ENCODE assay signal across 8 mouse cellular contexts in genomic region chr4:134292067-134292466, GRCm38 (mm10). TPM values are rescaled to one million over a fixed set of nuclear protein-coding genes. Genes with fewer than 3 reads are reported as not detected.
DNase-seq lines count a peak whose midpoint lies in the region; ATAC-seq and TF ChIP-seq lines count a peak whose summit lies in the region.

No protein-coding gene starts in this region.

- H3K4me1 ChIP-seq in hindbrain, embryonic 14.5 days (replicated peaks; ENCODE audit: control insufficient read depth, insufficient read depth, low read length): peaks cover 10% of the 10 kb centered on the region
- H3K4me1 ChIP-seq in hindbrain, embryonic 16.5 days (ENCODE audit: control insufficient read depth, insufficient read depth, low read depth, low read length): peaks cover 7% of the 10 kb centered on the region
- H3K4me1 ChIP-seq in heart, embryonic 10.5 days: peaks cover 51% of the 10 kb centered on the region
- H3K4me1 ChIP-seq in midbrain, postnatal 0 days (ENCODE audit: insufficient read depth, low read length): no peaks in the 10 kb centered on the region
- H3K4me1 ChIP-seq in stomach, postnatal 0 days (replicated peaks; ENCODE audit: control insufficient read depth, insufficient read depth): 0 out of 2 replicates have a peak, but pooled peaks cover 3% of the 10 kb centered on the region

- no peak overlapping the region for H3K9ac ChIP-seq in hindbrain, embryonic 14.5 days
- no peak overlapping the region for H3K9ac ChIP-seq in hindbrain, embryonic 16.5 days (ENCODE audit: low read depth, low read length)
- no peak overlapping the region for H3K9ac ChIP-seq in midbrain, postnatal 0 days (replicated peaks; ENCODE audit: low read length, poor library complexity, severe bottlenecking)
- H3K9ac ChIP-seq in stomach, postnatal 0 days (ENCODE audit: low read length): no peak overlapping the region

- TF ChIP-seq EP300 in stomach, postnatal 0 days (optimal IDR thresholded peaks at IDR 0.05): no peak

- H3K9me3 ChIP-seq in hindbrain, embryonic 14.5 days (ENCODE audit: control insufficient read depth, low read length): 0 out of 2 replicates have a peak, but pooled peaks cover 3% of the 10 kb centered on the region
- H3K9me3 ChIP-seq in hindbrain, embryonic 16.5 days (ENCODE audit: control insufficient read depth, low read length): no peaks in the 10 kb centered on the region
- no peaks in the 10 kb centered on the region for H3K9me3 ChIP-seq in heart, embryonic 10.5 days
- no peaks in the 10 kb centered on the region for H3K9me3 ChIP-seq in midbrain, postnatal 0 days (ENCODE audit: low read length)
- H3K9me3 ChIP-seq in stomach, postnatal 0 days (ENCODE audit: control insufficient read depth, low read length): no peaks in the 10 kb centered on the region

- H3K4me2 ChIP-seq in hindbrain, embryonic 14.5 days (replicated peaks): no peak overlapping the region
- no peak overlapping the region for H3K4me2 ChIP-seq in hindbrain, embryonic 16.5 days (ENCODE audit: low read length)
- H3K4me2 ChIP-seq in midbrain, postnatal 0 days (ENCODE audit: low read depth, low read length, poor library complexity, severe bottlenecking): no peak overlapping the region
- H3K4me2 ChIP-seq in stomach, postnatal 0 days (replicated peaks; ENCODE audit: low read depth): no peak overlapping the region

- peak; percentile 92 for TF ChIP-seq CTCF in midbrain, postnatal 0 days (IDR thresholded peaks at IDR 0.05)
- TF ChIP-seq CTCF in stomach, postnatal 0 days (IDR thresholded peaks at IDR 0.05; ENCODE audit: low read depth): peak; percentile 95

- no peaks in the 10 kb centered on the region for H3K36me3 ChIP-seq in hindbrain, embryonic 14.5 days (replicated peaks; ENCODE audit: control insufficient read depth, insufficient read depth)
- H3K36me3 ChIP-seq in hindbrain, embryonic 16.5 days (ENCODE audit: control insufficient read depth, insufficient read depth, low read length): no peaks in the 10 kb centered on the region
- no peaks in the 10 kb centered on the region for H3K36me3 ChIP-seq in heart, embryonic 10.5 days
- H3K36me3 ChIP-seq in midbrain, postnatal 0 days (ENCODE audit: insufficient read depth, low read length): no peaks in the 10 kb centered on the region
- no peaks in the 10 kb centered on the region for H3K36me3 ChIP-seq in stomach, postnatal 0 days (ENCODE audit: control insufficient read depth, insufficient read depth, low read length)

- H3K27ac ChIP-seq in hindbrain, embryonic 14.5 days: no peak overlapping the region
- no peak overlapping the region for H3K27ac ChIP-seq in hindbrain, embryonic 16.5 days (ENCODE audit: low read depth, low read length)
- H3K27ac ChIP-seq in heart, embryonic 10.5 days: peak overlapping the region; percentile 86; the same call in 1 of the 2 replicates
- H3K27ac ChIP-seq in midbrain, postnatal 0 days (ENCODE audit: low read depth, low read length): no peak overlapping the region
- H3K27ac ChIP-seq in stomach, postnatal 0 days (replicated peaks): no peak overlapping the region

- no peaks in the 10 kb centered on the region for H3K27me3 ChIP-seq in hindbrain, embryonic 14.5 days (ENCODE audit: control insufficient read depth, insufficient read depth, low read length)
- H3K27me3 ChIP-seq in hindbrain, embryonic 16.5 days (replicated peaks; ENCODE audit: control insufficient read depth, insufficient read depth, low read length): no peaks in the 10 kb centered on the region
- 0 out of 2 replicates have a peak, but pooled peaks cover 4% of the 10 kb centered on the region for H3K27me3 ChIP-seq in heart, embryonic 10.5 days (ENCODE audit: insufficient read depth, poor library complexity, severe bottlenecking)
- H3K27me3 ChIP-seq in midbrain, postnatal 0 days (ENCODE audit: insufficient read depth, low read length): no peaks in the 10 kb centered on the region
- no peaks in the 10 kb centered on the region for H3K27me3 ChIP-seq in stomach, postnatal 0 days (ENCODE audit: control insufficient read depth, insufficient read depth, low read length)

- 22% methylated on average over 7 of the region's 7 CpGs for WGBS in hindbrain, embryonic 14.5 days
- 22% methylated on average over 7 of the region's 7 CpGs for WGBS in hindbrain, embryonic 16.5 days
- 28% methylated on average over 7 of the region's 7 CpGs for WGBS in heart, embryonic 10.5 days
- WGBS in midbrain, postnatal 0 days: 19% methylated on average over 7 of the region's 7 CpGs
- WGBS in stomach, postnatal 0 days: 14% methylated on average over 7 of the region's 7 CpGs

- no peak overlapping the region for H3K4me3 ChIP-seq in hindbrain, embryonic 14.5 days (replicated peaks; ENCODE audit: low read length)
- no peak overlapping the region for H3K4me3 ChIP-seq in hindbrain, embryonic 16.5 days (ENCODE audit: low read length)
- H3K4me3 ChIP-seq in heart, embryonic 10.5 days: no peak overlapping the region
- H3K4me3 ChIP-seq in midbrain, postnatal 0 days (ENCODE audit: low read depth, low read length): no peak overlapping the region
- H3K4me3 ChIP-seq in stomach, postnatal 0 days (ENCODE audit: low read depth, low read length): no peak overlapping the region

- ATAC-seq in hindbrain, embryonic 14.5 days (ENCODE audit: low FRiP score): no peak
- ATAC-seq in hindbrain, embryonic 16.5 days: no peak
- ATAC-seq in midbrain, postnatal 0 days (ENCODE audit: low FRiP score): no peak
- no peak for ATAC-seq in stomach, postnatal 0 days (ENCODE audit: low FRiP score, low TSS enrichment)

- DNase-seq in hindbrain, embryonic 14.5 days (ENCODE audit: low spot score): peak; percentile 86
- DNase-seq in T-cell, adult 2 months (ENCODE audit: low spot score): peak; percentile 77
- peak; percentile 79 to 80 for DNase-seq in cerebellum, postnatal 36 days
- peak; percentile 91 for DNase-seq in heart, embryonic 10.5 days (ENCODE audit: low spot score)
- peak; percentile 51 to 71 for DNase-seq in layer of hippocampus, postnatal 14 days (ENCODE audit: low spot score in 2 of 2)
- peak; percentile 81 for DNase-seq in midbrain, postnatal 0 days (ENCODE audit: low spot score)
- DNase-seq in stomach, postnatal 0 days (ENCODE audit: low spot score): peak; percentile 88

RNA-seq across cellular contexts. Expression of gene Pdik1l, which starts 4.4 kb away (rescaled TPM):
- 38.5 and 45.1 TPM in 2 replicates for polyA plus RNA-seq in hindbrain, embryonic 14.5 days (2014; fragmentation: Nextera tagmentation; extraction: Ambion mirVana)
- polyA plus RNA-seq in hindbrain, embryonic 16.5 days (2015; fragmentation: Nextera tagmentation; extraction: Ambion mirVana): 32.5 and 36.1 TPM in 2 replicates
- 15.8 and 18.2 TPM in 2 replicates for polyA plus RNA-seq in heart, embryonic 10.5 days (2016; fragmentation: Nextera tagmentation; extraction: Ambion mirVana)
- 10 to 100 TPM; 21.5 to 21.9 TPM for total RNA-seq in layer of hippocampus, postnatal 14 days (2021)
- total RNA-seq in midbrain, postnatal 0 days (2014; rRNA removed): 44.8 and 49.7 TPM in 2 replicates
- polyA plus RNA-seq in midbrain, postnatal 0 days (2015; fragmentation: Nextera tagmentation; extraction: Ambion mirVana): 27.6 and 30.8 TPM in 2 replicates
- 8.3 and 8.4 TPM in 2 replicates for polyA plus RNA-seq in stomach, postnatal 0 days (2015; fragmentation: Nextera tagmentation; extraction: Ambion mirVana)

RNA-seq across cellular contexts. Expression of gene Trim63, which starts 22.9 kb away (rescaled TPM):
- polyA plus RNA-seq in hindbrain, embryonic 14.5 days (2014; fragmentation: Nextera tagmentation; extraction: Ambion mirVana): 0.23 TPM in 1 of 2 replicates, not detected in the other
- polyA plus RNA-seq in hindbrain, embryonic 16.5 days (2015; fragmentation: Nextera tagmentation; extraction: Ambion mirVana): 0.76 and 1.2 TPM in 2 replicates
- 47.5 and 77.0 TPM in 2 replicates for polyA plus RNA-seq in heart, embryonic 10.5 days (2016; fragmentation: Nextera tagmentation; extraction: Ambion mirVana)
- under 1 TPM in 1 of 2 experiments, not detected in 1; 0.21 TPM for total RNA-seq in layer of hippocampus, postnatal 14 days (2021)
- 1.5 and 2.0 TPM in 2 replicates for total RNA-seq in midbrain, postnatal 0 days (2014; rRNA removed)
- 0.49 and 0.73 TPM in 2 replicates for polyA plus RNA-seq in midbrain, postnatal 0 days (2015; fragmentation: Nextera tagmentation; extraction: Ambion mirVana)
- 0.07 and 0.13 TPM in 2 replicates for polyA plus RNA-seq in stomach, postnatal 0 days (2015; fragmentation: Nextera tagmentation; extraction: Ambion mirVana)

RNA-seq across cellular contexts. Expression of gene Grrp1, which starts 38.2 kb away (rescaled TPM):
- polyA plus RNA-seq in hindbrain, embryonic 14.5 days (2014; fragmentation: Nextera tagmentation; extraction: Ambion mirVana): 16.4 and 16.9 TPM in 2 replicates
- 15.7 and 16.9 TPM in 2 replicates for polyA plus RNA-seq in hindbrain, embryonic 16.5 days (2015; fragmentation: Nextera tagmentation; extraction: Ambion mirVana)
- polyA plus RNA-seq in heart, embryonic 10.5 days (2016; fragmentation: Nextera tagmentation; extraction: Ambion mirVana): 6.3 and 8.8 TPM in 2 replicates
- 1 to 10 TPM; 3.6 to 4.1 TPM for total RNA-seq in layer of hippocampus, postnatal 14 days (2021)
- total RNA-seq in midbrain, postnatal 0 days (2014; rRNA removed): 18.0 and 27.1 TPM in 2 replicates
- polyA plus RNA-seq in midbrain, postnatal 0 days (2015; fragmentation: Nextera tagmentation; extraction: Ambion mirVana): 15.7 and 17.8 TPM in 2 replicates
- polyA plus RNA-seq in stomach, postnatal 0 days (2015; fragmentation: Nextera tagmentation; extraction: Ambion mirVana): 3.7 and 4.2 TPM in 2 replicates

RNA-seq across cellular contexts. Expression of gene Gm30191, which starts 45.3 kb away (rescaled TPM):
- 0.35 and 0.87 TPM in 2 replicates for polyA plus RNA-seq in hindbrain, embryonic 14.5 days (2014; fragmentation: Nextera tagmentation; extraction: Ambion mirVana)
- 0.94 and 1.1 TPM in 2 replicates for polyA plus RNA-seq in hindbrain, embryonic 16.5 days (2015; fragmentation: Nextera tagmentation; extraction: Ambion mirVana)
- polyA plus RNA-seq in heart, embryonic 10.5 days (2016; fragmentation: Nextera tagmentation; extraction: Ambion mirVana): not detected in 2 replicates
- total RNA-seq in layer of hippocampus, postnatal 14 days (2021): not detected
- total RNA-seq in midbrain, postnatal 0 days (2014; rRNA removed): not detected in 2 replicates
- 0.37 and 0.42 TPM in 2 replicates for polyA plus RNA-seq in midbrain, postnatal 0 days (2015; fragmentation: Nextera tagmentation; extraction: Ambion mirVana)
- polyA plus RNA-seq in stomach, postnatal 0 days (2015; fragmentation: Nextera tagmentation; extraction: Ambion mirVana): not detected in 2 replicates

RNA-seq across cellular contexts. Expression of gene Zfp593, which starts 46.7 kb away (rescaled TPM):
- 12.5 and 14.4 TPM in 2 replicates for polyA plus RNA-seq in hindbrain, embryonic 14.5 days (2014; fragmentation: Nextera tagmentation; extraction: Ambion mirVana)
- polyA plus RNA-seq in hindbrain, embryonic 16.5 days (2015; fragmentation: Nextera tagmentation; extraction: Ambion mirVana): 13.3 and 14.7 TPM in 2 replicates
- 13.3 and 15.3 TPM in 2 replicates for polyA plus RNA-seq in heart, embryonic 10.5 days (2016; fragmentation: Nextera tagmentation; extraction: Ambion mirVana)
- 10 to 100 TPM; 10.6 to 11.8 TPM for total RNA-seq in layer of hippocampus, postnatal 14 days (2021)
- total RNA-seq in midbrain, postnatal 0 days (2014; rRNA removed): 10.6 and 15.4 TPM in 2 replicates
- 9.2 and 11.1 TPM in 2 replicates for polyA plus RNA-seq in midbrain, postnatal 0 days (2015; fragmentation: Nextera tagmentation; extraction: Ambion mirVana)
- polyA plus RNA-seq in stomach, postnatal 0 days (2015; fragmentation: Nextera tagmentation; extraction: Ambion mirVana): 12.1 and 12.6 TPM in 2 replicates

Comparison
In these comparisons a context has a peak if more than half of its experiments do, and no peak if none do; other contexts are left out.
1. RNA of gene Trim63, which starts 22.9 kb away (polyA plus RNA-seq): 47.5 to 77.0 TPM in heart, embryonic 10.5 days; 0.76 to 1.2 TPM in hindbrain, embryonic 16.5 days, 0.49 to 0.73 TPM in midbrain, postnatal 0 days, 0.23 TPM in hindbrain, embryonic 14.5 days and 0.07 to 0.13 TPM in stomach, postnatal 0 days; every median in the first group is over 10 times any median in the second.
2. Peak in every context shown above with its lines, with median percentiles within 50 percentile points of each other: DNase-seq.